Mouse (Mus musculus): ENCODE results near the gene Rbm45. TPM values are rescaled to one million over a fixed set of nuclear protein-coding genes. Genes with fewer than 3 reads are reported as not detected.

Gene Rbm45
- polyA plus RNA-seq, 1 experiment from 2014 or later: 24.8 TPM

Other genes starting within 250 kb of the Rbm45 start
- gene Pde11a, start 31.2 kb upstream of the Rbm45 start, polyA plus RNA-seq (2015; fragmentation: Nextera tagmentation; extraction: Ambion mirVana): 0.21 and 0.31 TPM in 2 replicates
- gene Cyct, start 9.5 kb upstream of the Rbm45 start, polyA plus RNA-seq (2015; fragmentation: Nextera tagmentation; extraction: Ambion mirVana): not detected in 2 replicates
- 14.5 and 15.6 TPM in 2 replicates for gene Osbpl6, start 36.5 kb downstream of the Rbm45 start, polyA plus RNA-seq (2015; fragmentation: Nextera tagmentation; extraction: Ambion mirVana)